Mouse (Mus musculus): ENCODE data around the gene Sept8. TPM values are rescaled to one million over a fixed set of nuclear protein-coding genes. Genes with fewer than 3 reads are reported as not detected.

The Sept8 gene
- total and polyA plus RNA-seq, 2 experiments from 2014 or later: 19.1 to 55.3 TPM

DNA sequence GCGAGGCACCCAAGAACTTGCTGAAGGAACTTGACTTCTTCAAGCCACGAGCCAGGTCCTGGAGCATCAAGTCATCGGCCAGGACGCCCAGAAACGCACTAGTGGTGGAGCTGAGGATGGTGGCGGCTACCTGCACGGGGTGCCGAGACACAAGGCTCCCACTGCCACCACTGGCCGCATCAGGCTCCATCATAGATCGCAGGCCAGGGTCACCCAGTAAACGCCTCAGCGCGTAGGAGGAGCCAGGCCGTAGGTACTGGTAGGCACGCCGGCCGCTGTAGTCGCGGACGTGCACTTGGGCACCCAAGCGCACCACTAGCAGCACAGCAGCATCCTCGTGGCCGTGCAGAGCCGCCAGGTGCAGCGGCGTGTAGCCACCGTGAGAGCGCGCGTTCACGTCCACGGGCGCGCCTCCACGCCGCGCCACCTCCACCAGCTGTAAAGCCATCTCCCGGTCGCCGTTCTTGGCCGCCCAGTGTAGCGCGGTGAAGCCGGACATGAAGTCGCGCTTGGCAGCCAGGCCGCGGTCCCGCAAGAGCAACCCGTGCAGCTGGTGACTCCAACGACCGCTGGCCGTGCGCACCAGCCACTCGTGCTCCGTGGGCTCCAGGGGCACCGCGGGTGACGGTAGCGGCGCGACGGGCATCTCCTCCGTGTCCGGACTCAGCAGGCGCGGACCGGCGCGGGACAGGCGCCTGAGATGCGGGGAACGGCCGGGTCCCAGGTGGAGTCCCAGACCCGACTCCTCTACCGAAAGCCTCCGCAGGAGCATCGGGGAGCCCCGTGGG, 40.5 kb upstream of the Sept8 start:
- Histone ChIP-seq H3K27me3 (ENCODE audit: insufficient read depth, low read length) (peaks cover 29% of the 10 kb centered on the region), H3K27ac (no peak overlapping the region), H3K4me1 (ENCODE audit: insufficient read depth, low read length) (no peaks in the 10 kb centered on the region), H3K9ac (replicated peaks; ENCODE audit: low read length) (peak overlapping the region; percentile 40), H3K36me3 (ENCODE audit: insufficient read depth, low read length) (no peaks in the 10 kb centered on the region), H3K4me2 (ENCODE audit: low read depth, low read length) (peak overlapping the region; percentile 70), H3K9me3 (ENCODE audit: low read length) (no peaks in the 10 kb centered on the region), H3K4me3 (ENCODE audit: low read length) (peak overlapping the region; percentile 58)
- no peak for TF ChIP-seq CTCF (IDR thresholded peaks at IDR 0.05; ENCODE audit: low read depth)
- DNase-seq (ENCODE audit: low spot score): peak; percentile 47
- peak; percentile 28 for ATAC-seq
- 5% methylated on average over 76 of the region's 79 CpGs for WGBS

GRCm38 (mm10) chr11:53479171-53479782, 39.8 kb upstream of the Sept8 start:
- peak overlapping the region; percentile 45; the same call in 1 of the 2 replicates for H3K27ac ChIP-seq
- peak; percentile 55 for ATAC-seq
- H3K27me3 ChIP-seq (ENCODE audit: insufficient read depth, low read length): peaks cover 29% of the 10 kb centered on the region
- no peaks in the 10 kb centered on the region for H3K36me3 ChIP-seq (ENCODE audit: insufficient read depth, low read length)
- TF ChIP-seq CTCF (IDR thresholded peaks at IDR 0.05; ENCODE audit: low read depth): no peak
- WGBS: 1% methylated on average over 54 of the region's 62 CpGs
- H3K4me1 ChIP-seq (ENCODE audit: insufficient read depth, low read length): no peaks in the 10 kb centered on the region
- no peaks in the 10 kb centered on the region for H3K9me3 ChIP-seq (ENCODE audit: low read length)
- peak overlapping the region; percentile 58 for H3K4me3 ChIP-seq (ENCODE audit: low read length)
- H3K4me2 ChIP-seq (ENCODE audit: low read depth, low read length): peak overlapping the region; percentile 70
- peak overlapping the region; percentile 40 for H3K9ac ChIP-seq (replicated peaks; ENCODE audit: low read length)
- DNase-seq (ENCODE audit: low spot score): no peak

DNA sequence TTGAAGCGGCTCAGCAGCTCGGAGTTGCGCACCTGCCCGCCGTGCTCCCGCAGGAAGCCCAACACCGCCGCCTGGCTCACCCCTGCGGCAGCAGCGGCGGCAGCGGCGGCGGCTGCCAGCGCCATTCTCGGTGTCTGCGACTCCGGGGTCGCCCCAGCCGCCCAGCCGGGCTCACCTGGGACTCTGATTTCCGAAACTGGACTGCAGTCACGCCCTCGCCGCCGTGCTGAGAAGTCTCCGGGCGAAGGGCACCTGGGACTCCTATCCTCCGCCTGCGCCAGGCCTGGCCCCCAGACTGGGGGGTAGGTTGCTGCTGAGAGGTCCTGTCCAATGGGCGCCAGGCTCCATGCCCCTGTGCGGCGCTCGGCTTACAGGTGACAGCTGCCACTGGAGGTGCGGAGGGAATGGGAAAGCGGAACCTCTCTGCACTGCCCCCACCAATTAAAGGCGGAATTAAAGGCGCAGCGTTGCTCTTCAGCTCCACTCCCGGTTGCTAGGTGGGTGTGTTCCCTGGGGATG, 39.2 kb upstream of the Sept8 start, which contains the start of the genes Gm9945 and Sowaha:
Gene Gm9945 (plus strand): TSS at position 384 of the 519 bp plus-strand sequence.
Gene Sowaha (minus strand): TSS at position 492 of the 519 bp plus-strand sequence.
- peak; percentile 43 for TF ChIP-seq CTCF (IDR thresholded peaks at IDR 0.05; ENCODE audit: low read depth)
- DNase-seq (ENCODE audit: low spot score): peak; percentile 73
- peak within 1 kb of the TSS; percentile 40 for H3K9ac ChIP-seq (replicated peaks; ENCODE audit: low read length)
- H3K4me3 ChIP-seq (ENCODE audit: low read length): peak within 1 kb of the TSS; percentile 58
- H3K36me3 ChIP-seq (ENCODE audit: insufficient read depth, low read length): no peaks in the 10 kb centered on the region
- peak; percentile 73 for ATAC-seq
- H3K27ac ChIP-seq: peak within 1 kb of the TSS; percentile 45; the same call in 1 of the 2 replicates
- H3K27me3 ChIP-seq (ENCODE audit: insufficient read depth, low read length): peaks cover 29% of the 10 kb centered on the region
- H3K4me1 ChIP-seq (ENCODE audit: insufficient read depth, low read length): no peaks in the 10 kb centered on the region
- H3K4me2 ChIP-seq (ENCODE audit: low read depth, low read length): peak within 1 kb of the TSS; percentile 70
- WGBS: 2% methylated on average over 40 of the region's 40 CpGs
- H3K9me3 ChIP-seq (ENCODE audit: low read length): no peaks in the 10 kb centered on the region

DNA sequence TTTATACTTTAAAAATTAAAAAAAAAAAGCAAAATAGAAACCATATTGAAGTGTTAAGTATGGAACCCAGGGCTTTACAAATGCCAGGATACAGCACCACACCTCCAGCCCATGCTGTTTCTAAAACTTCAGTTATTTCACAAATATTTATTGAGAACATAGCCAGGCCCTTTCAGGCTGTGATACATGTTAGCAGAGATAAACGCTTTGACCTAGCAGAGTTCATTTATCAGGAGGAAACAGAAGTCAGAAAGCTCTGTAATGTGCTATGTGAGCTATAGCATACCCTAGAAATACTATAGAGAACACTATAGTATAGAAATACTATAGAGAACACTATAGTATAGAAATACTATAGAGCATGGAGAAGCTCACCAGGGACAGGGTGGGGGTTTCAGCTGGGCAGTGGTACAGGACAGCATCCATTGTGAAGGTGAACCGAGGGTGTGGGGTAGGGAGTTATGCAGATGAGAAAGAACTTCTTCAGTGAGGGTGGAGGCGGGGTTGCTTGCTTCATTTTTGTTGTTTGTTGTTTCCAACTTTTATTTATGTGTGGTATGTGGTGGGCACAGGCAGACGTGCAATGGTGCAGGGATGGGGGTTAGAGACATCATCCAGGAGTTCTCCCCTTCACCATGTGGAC, 37.8 kb upstream of the Sept8 start:
- peaks cover 29% of the 10 kb centered on the region for H3K27me3 ChIP-seq (ENCODE audit: insufficient read depth, low read length)

GRCm38 (mm10) chr11:53483159-53483891, 35.7 kb upstream of the Sept8 start:
- peaks cover 22% of the 10 kb centered on the region for H3K27me3 ChIP-seq (ENCODE audit: insufficient read depth, low read length)
- H3K4me2 ChIP-seq (ENCODE audit: low read depth, low read length): no peak overlapping the region
- H3K36me3 ChIP-seq (ENCODE audit: insufficient read depth, low read length): no peaks in the 10 kb centered on the region
- no peaks in the 10 kb centered on the region for H3K9me3 ChIP-seq (ENCODE audit: low read length)
- no peak overlapping the region for H3K27ac ChIP-seq
- 67% methylated on average over 9 of the region's 9 CpGs for WGBS
- TF ChIP-seq CTCF (IDR thresholded peaks at IDR 0.05; ENCODE audit: low read depth): no peak
- 0 out of 2 replicates have a peak, but pooled peaks cover 4% of the 10 kb centered on the region for H3K4me1 ChIP-seq (ENCODE audit: insufficient read depth, low read length)
- ATAC-seq: no peak
- no peak overlapping the region for H3K9ac ChIP-seq (replicated peaks; ENCODE audit: low read length)
- H3K4me3 ChIP-seq (ENCODE audit: low read length): no peak overlapping the region
- DNase-seq (ENCODE audit: low spot score): peak; percentile 18

More for the DNA sequence above, 37.8 kb upstream of the Sept8 start:
- no peaks in the 10 kb centered on the region for H3K9me3 ChIP-seq (ENCODE audit: low read length)
- H3K27ac ChIP-seq: no peak overlapping the region
- no peak for TF ChIP-seq CTCF (IDR thresholded peaks at IDR 0.05; ENCODE audit: low read depth)
- H3K4me1 ChIP-seq (ENCODE audit: insufficient read depth, low read length): no peaks in the 10 kb centered on the region
- no peak overlapping the region for H3K4me3 ChIP-seq (ENCODE audit: low read length)
- H3K36me3 ChIP-seq (ENCODE audit: insufficient read depth, low read length): no peaks in the 10 kb centered on the region
- no peak for ATAC-seq
- H3K9ac ChIP-seq (replicated peaks; ENCODE audit: low read length): no peak overlapping the region
- no peak for DNase-seq (ENCODE audit: low spot score)
- 73% methylated on average over 4 of the region's 4 CpGs for WGBS
- H3K4me2 ChIP-seq (ENCODE audit: low read depth, low read length): no peak overlapping the region

GRCm38 (mm10) chr11:53485719-53486118, 33.3 kb upstream of the Sept8 start:
- Histone ChIP-seq H3K4me1 (ENCODE audit: insufficient read depth, low read length) (0 out of 2 replicates have a peak, but pooled peaks cover 4% of the 10 kb centered on the region), H3K4me2 (ENCODE audit: low read depth, low read length) (no peak overlapping the region), H3K27me3 (ENCODE audit: insufficient read depth, low read length) (peaks cover 12% of the 10 kb centered on the region), H3K27ac (no peak overlapping the region), H3K4me3 (ENCODE audit: low read length) (no peak overlapping the region), H3K9me3 (ENCODE audit: low read length) (no peaks in the 10 kb centered on the region), H3K36me3 (ENCODE audit: insufficient read depth, low read length) (no peaks in the 10 kb centered on the region), H3K9ac (replicated peaks; ENCODE audit: low read length) (no peak overlapping the region)
- DNase-seq (ENCODE audit: low spot score) (no peak), ATAC-seq (no peak)
- TF ChIP-seq CTCF (IDR thresholded peaks at IDR 0.05; ENCODE audit: low read depth): peak; percentile 58
- 43% methylated on average over 3 of the region's 3 CpGs for WGBS

All from hindbrain, postnatal 0 days (tissue).